In genomic region chr11:103697565-103698176, GRCm38 (mm10) we compare ENCODE assay signal across 8 mouse cellular contexts. TPM values are rescaled to one million over a fixed set of nuclear protein-coding genes. Genes with fewer than 3 reads are reported as not detected.
DNase-seq lines count a peak whose midpoint lies in the region; ATAC-seq and TF ChIP-seq lines count a peak whose summit lies in the region.

TSS of gene Gosr2 (minus strand) at chr11:103697898.

- peak within 1 kb of the TSS; percentile 86 to 90 for H3K4me3 ChIP-seq in MEL (ENCODE audit: control insufficient read depth in 1 of 2, insufficient read depth in 1 of 2, low read depth in 2 of 2, low read length in 2 of 2)
- peak within 1 kb of the TSS; percentile 87 for H3K4me3 ChIP-seq in cerebellum, adult 2 months (replicated peaks; ENCODE audit: insufficient read depth, low read depth, low read length)
- H3K4me3 ChIP-seq in lung, embryonic 16.5 days (ENCODE audit: low read length) = peak within 1 kb of the TSS; percentile 94

- WGBS in cerebellum, adult 2 months = under 1% methylated on average over 57 of the region's 57 CpGs
- WGBS in lung, embryonic 16.5 days = under 1% methylated on average over 57 of the region's 57 CpGs

- H3K9ac ChIP-seq in MEL (ENCODE audit: control insufficient read depth, low read depth, low read length, poor library complexity, severe bottlenecking) = peak within 1 kb of the TSS; percentile 90
- peak within 1 kb of the TSS; percentile 92 for H3K9ac ChIP-seq in lung, embryonic 16.5 days (ENCODE audit: low read length)

- TF ChIP-seq POLR2A in MEL (IDR thresholded peaks at IDR 0.05; ENCODE audit: control insufficient read depth in 1 of 2, insufficient read depth in 1 of 2, low read depth in 1 of 2, low read length in 2 of 2, poor library complexity in 1 of 2) = peak; percentile 41 to 92; a peak in 3 of 4 replicates
- peak; percentile 69; the same call in 1 of the 2 replicates for TF ChIP-seq POLR2A in cerebellum, adult 2 months (IDR thresholded peaks at IDR 0.05; ENCODE audit: borderline replicate concordance, insufficient read depth, low read length)

- peaks cover 6 to 9% of the 10 kb centered on the region in 2 experiments for H3K36me3 ChIP-seq in MEL (ENCODE audit: control insufficient read depth in 1 of 2, insufficient read depth in 2 of 2, low read length in 2 of 2)
- no peaks in the 10 kb centered on the region for H3K36me3 ChIP-seq in lung, embryonic 16.5 days (ENCODE audit: control insufficient read depth, insufficient read depth, low read length)

- H3K79me2 ChIP-seq in MEL (ENCODE audit: control insufficient read depth, insufficient read depth, low read length, poor library complexity) = peaks cover 26% of the 10 kb centered on the region

- H3K4me2 ChIP-seq in lung, embryonic 16.5 days (ENCODE audit: low read depth, low read length) = peak within 1 kb of the TSS; percentile 71

- peaks cover 2 to 3% of the 10 kb centered on the region in 2 experiments; a peak in 3 of 4 replicates for H3K4me1 ChIP-seq in MEL (ENCODE audit: control insufficient read depth in 1 of 2, insufficient read depth in 2 of 2, low read length in 2 of 2)
- H3K4me1 ChIP-seq in cerebellum, adult 2 months (ENCODE audit: control insufficient read depth, insufficient read depth, low read length) = peaks cover 3% of the 10 kb centered on the region; the same call in 1 of the 2 replicates
- H3K4me1 ChIP-seq in lung, embryonic 16.5 days (replicated peaks; ENCODE audit: control insufficient read depth, insufficient read depth, low read length) = 0 out of 2 replicates have a peak, but pooled peaks cover 4% of the 10 kb centered on the region

- peak in 1 of 2 experiments; percentile 8; a peak in 1 of 4 replicates for TF ChIP-seq EP300 in MEL (IDR thresholded peaks at IDR 0.05; ENCODE audit: low read depth in 1 of 2, low read length in 2 of 2)

- H3K9me3 ChIP-seq in MEL (replicated peaks; ENCODE audit: insufficient read depth, low read length) = no peaks in the 10 kb centered on the region
- no peaks in the 10 kb centered on the region for H3K9me3 ChIP-seq in lung, embryonic 16.5 days (ENCODE audit: control insufficient read depth, low read length)

- peak; percentile 96 for DNase-seq in MEL (ENCODE audit: low read depth, low spot score)
- DNase-seq in cerebellum, adult 2 months = peak; percentile 90 to 95
- DNase-seq in forelimb bud, embryonic 11.5 days (ENCODE audit: low read depth, low spot score) = peak; percentile 92
- DNase-seq in layer of hippocampus, adult 9-10 months (ENCODE audit: low spot score) = peak; percentile 88
- DNase-seq in ovary, postnatal 10 days (ENCODE audit: low spot score) = peak; percentile 88
- peak; percentile 84 to 88 for DNase-seq in thymus, postnatal 10 days (ENCODE audit: low spot score in 2 of 2)

- TF ChIP-seq CTCF in MEL (IDR thresholded peaks at IDR 0.05 in 2 of 3, conservative IDR thresholded peaks at IDR 0.05 in 1 of 3; ENCODE audit: control insufficient read depth in 1 of 3, insufficient read depth in 1 of 3, low read depth in 2 of 3, low read length in 3 of 3, poor library complexity in 1 of 3, severe bottlenecking in 1 of 3) = no peak; a peak in 1 of 6 replicates
- no peak for TF ChIP-seq CTCF in cerebellum, adult 2 months (IDR thresholded peaks at IDR 0.05; ENCODE audit: borderline replicate concordance, insufficient read depth, low read depth, low read length)

- H3K27me3 ChIP-seq in MEL (ENCODE audit: control insufficient read depth in 1 of 2, insufficient read depth in 2 of 2, low read length in 2 of 2) = no peaks in the 10 kb centered on the region; a peak in 1 of 4 replicates
- no peaks in the 10 kb centered on the region for H3K27me3 ChIP-seq in cerebellum, adult 2 months (ENCODE audit: control insufficient read depth, insufficient read depth, low read length)
- H3K27me3 ChIP-seq in lung, embryonic 16.5 days (ENCODE audit: control insufficient read depth, insufficient read depth, low read depth, low read length) = no peaks in the 10 kb centered on the region

- no peak for TF ChIP-seq RAD21 in MEL (IDR thresholded peaks at IDR 0.05; ENCODE audit: low read depth, low read length)

- peak within 1 kb of the TSS; percentile 90 for H3K27ac ChIP-seq in MEL (ENCODE audit: control insufficient read depth, low read depth, low read length)
- peak within 1 kb of the TSS; percentile 94 for H3K27ac ChIP-seq in cerebellum, adult 2 months (ENCODE audit: insufficient read depth, low read length)
- peak within 1 kb of the TSS; percentile 99 for H3K27ac ChIP-seq in lung, embryonic 16.5 days (ENCODE audit: low read length)

- ATAC-seq in hematopoietic stem cell, adult 5-6 weeks (replicated peaks in 1 of 2; ENCODE audit: insufficient read depth in 1 of 2, low FRiP score in 2 of 2, low TSS enrichment in 1 of 2, low read depth in 1 of 2, poor library complexity in 2 of 2, severe bottlenecking in 2 of 2) = peak; percentile 89 to 93
- ATAC-seq in lung, embryonic 16.5 days (ENCODE audit: low read depth) = peak; percentile 98

TF ChIP-seq in MEL, 35 proteins besides CTCF, POLR2A, EP300 and RAD21:
- 0 out of 2 replicates have a peak, but pooled peaks have one; percentile 8 for TF ChIP-seq RCOR1 (IDR thresholded peaks at IDR 0.05; ENCODE audit: low read depth, low read length)
- TF ChIP-seq ZC3H11A (IDR thresholded peaks at IDR 0.05; ENCODE audit: low read depth, low read length) = peak; percentile 23; the same call in 1 of the 2 replicates
- TF ChIP-seq MXI1 (IDR thresholded peaks at IDR 0.05; ENCODE audit: low read depth, low read length) = peak; percentile 92
- 0 out of 2 replicates have a peak, but pooled peaks have one; percentile 71 for TF ChIP-seq UBTF (IDR thresholded peaks at IDR 0.05; ENCODE audit: borderline replicate concordance, insufficient read depth, low read depth, low read length)
- TF ChIP-seq MAX (IDR thresholded peaks at IDR 0.05; ENCODE audit: low read length) = peak; percentile 98
- peak; percentile 97 for TF ChIP-seq ELF1 (IDR thresholded peaks at IDR 0.05; ENCODE audit: low read depth, low read length)
- TF ChIP-seq NELFE (IDR thresholded peaks at IDR 0.05; ENCODE audit: low read depth, low read length) = peak; percentile 88
- TF ChIP-seq TBP (IDR thresholded peaks at IDR 0.05; ENCODE audit: low read depth, low read length) = peak; percentile 75
- TF ChIP-seq MAZ (IDR thresholded peaks at IDR 0.05; ENCODE audit: low read depth, low read length) = peak; percentile 79
- TF ChIP-seq SIN3A (IDR thresholded peaks at IDR 0.05; ENCODE audit: low read length) = peak; percentile 94
- no peak for TF ChIP-seq JUND (IDR thresholded peaks at IDR 0.05; ENCODE audit: low read depth, low read length)
- peak; percentile 68; the same call in 1 of the 2 replicates for TF ChIP-seq ZMIZ1 (IDR thresholded peaks at IDR 0.05; ENCODE audit: low read depth, low read length)
- TF ChIP-seq MYC (IDR thresholded peaks at IDR 0.05; ENCODE audit: low read depth, low read length) = peak; percentile 61; the same call in 1 of the 2 replicates
- peak; percentile 1; the same call in 1 of the 2 replicates for TF ChIP-seq SMC3 (IDR thresholded peaks at IDR 0.05; ENCODE audit: low read depth, low read length)
- 0 out of 2 replicates have a peak, but pooled peaks have one; percentile 7 for TF ChIP-seq NRF1 (IDR thresholded peaks at IDR 0.05; ENCODE audit: insufficient read depth, low read depth, low read length, poor library complexity, severe bottlenecking)
- TF ChIP-seq KAT2A (conservative IDR thresholded peaks at IDR 0.05; ENCODE audit: low read depth, low read length) = peak; percentile 76
- peak; percentile 95 for TF ChIP-seq HCFC1 (IDR thresholded peaks at IDR 0.05; ENCODE audit: low read depth, low read length)
- TF ChIP-seq MEF2A (IDR thresholded peaks at IDR 0.05; ENCODE audit: extremely low read depth, insufficient replicate concordance, low read depth, low read length, poor library complexity, severe bottlenecking) = no peak
- peak; percentile 67; the same call in 1 of the 2 replicates for TF ChIP-seq ETS1 (IDR thresholded peaks at IDR 0.05; ENCODE audit: low read depth, low read length)
- no peak; the same call in 1 of the 2 replicates for TF ChIP-seq POLR2AphosphoS2 (IDR thresholded peaks at IDR 0.05; ENCODE audit: low read length)
- no peak for TF ChIP-seq ZKSCAN1 (IDR thresholded peaks at IDR 0.05; ENCODE audit: low read depth, low read length)
TF ChIP-seq in MEL: peak in this region for 17.

RNA-seq across cellular contexts. Expression of gene Gosr2, which starts in this region (rescaled TPM):
- 135 and 149 TPM in 2 replicates for total RNA-seq in MEL (2012; rRNA removed)
- polyA plus RNA-seq in MEL (2012; ENCODE audit: insufficient read depth in 1 of 2, insufficient read length in 2 of 2, low read depth in 1 of 2, low replicate concordance in 2 of 2, missing spikeins in 1 of 2) = 100 to 1,000 TPM in 1 of 2 experiments, not detected in 1; 101 TPM
- 86.5 and 87.4 TPM in 2 replicates for polyA plus RNA-seq in cerebellum, adult 2 months (2012; rRNA removed)
- 44.7 and 55.5 TPM in 2 replicates for total RNA-seq in hematopoietic stem cell, adult 5-6 weeks (2017)
- 75.8 and 79.2 TPM in 2 replicates for polyA plus RNA-seq in lung, embryonic 16.5 days (2015; fragmentation: Nextera tagmentation; extraction: Ambion mirVana)

Comparison
In these comparisons a context has a peak if more than half of its experiments do, and no peak if none do; other contexts are left out.
1. Peak in every context shown above with its lines: DNase-seq, ATAC-seq, H3K4me3 ChIP-seq and H3K27ac ChIP-seq.